Mouse (Mus musculus) CH12.LX (cell line): Measurements from ENCODE around the gene Fcna. TPM values are rescaled to one million over a fixed set of nuclear protein-coding genes. Genes with fewer than 3 reads are reported as not detected.

ENCODE experiments used
- DNase-seq: peaks from one replicate; pipeline ENCODE4 v3.0.0-alpha.2; 2013; ENCODE audit errors: extremely low read depth
- H3K27ac ChIP-seq: 2 replicates; pipeline ENCODE4 v1.5.1; 2012; ENCODE audit warnings: low read depth, mild to moderate bottlenecking, control low read depth, moderate library complexity; ENCODE audit not compliant: insufficient read depth
- H3K27me3 ChIP-seq: replicated peaks from 2 replicates; pipeline ENCODE3; 2012; ENCODE audit warnings: inconsistent platforms
- H3K36me3 ChIP-seq, 2 experiments: replicated peaks in 1 of 2; 2 replicates each; pipeline versions ENCODE3 to v1.6.1; 2012; ENCODE audit warnings: inconsistent platforms in 1 of 2, low read length in 1 of 2, mild to moderate bottlenecking in 1 of 2, mixed read lengths in 1 of 2, moderate library complexity in 1 of 2; ENCODE audit not compliant: control insufficient read depth in 1 of 2, insufficient read depth in 1 of 2
- H3K4me1 ChIP-seq, 2 experiments: 2 replicates each; pipeline ENCODE4 v1.6.1; 2012; ENCODE audit warnings: inconsistent platforms in 1 of 2, moderate library complexity in 1 of 2; ENCODE audit not compliant: insufficient read depth in 2 of 2, control insufficient read depth in 1 of 2
- H3K4me2 ChIP-seq: 2 replicates; pipeline ENCODE4 v1.6.1; 2012; ENCODE audit warnings: low read depth, mild to moderate bottlenecking, control low read depth; ENCODE audit not compliant: poor library complexity, insufficient read depth, severe bottlenecking
- H3K4me3 ChIP-seq, 3 experiments: fragments of 150-350 bp in 1 of 3; sonication (generic) in 1 of 3; replicated peaks in 1 of 3; 2 replicates each; pipeline versions ENCODE3 to v1.5.1; 2011 to 2012; ENCODE audit warnings: low read depth in 2 of 3, low read length in 2 of 3, mild to moderate bottlenecking in 2 of 3, moderate library complexity in 2 of 3, control low read depth in 1 of 3, improper control_type of control experiment in 1 of 3, inconsistent platforms in 1 of 3, mixed read lengths in 1 of 3; ENCODE audit not compliant: poor library complexity in 1 of 3
- H3K79me2 ChIP-seq: replicated peaks from 2 replicates; pipeline ENCODE4 v1.6.1; 2012; ENCODE audit warnings: mild to moderate bottlenecking, moderate library complexity; ENCODE audit not compliant: control insufficient read depth, poor library complexity, insufficient read depth, severe bottlenecking; ENCODE audit errors: extremely low read depth
- H3K9ac ChIP-seq: 2 replicates; pipeline ENCODE4 v1.6.1; 2012; ENCODE audit warnings: low read depth, mild to moderate bottlenecking, control low read depth, moderate library complexity; ENCODE audit not compliant: insufficient read depth
- H3K9me3 ChIP-seq: replicated peaks from 2 replicates; pipeline ENCODE3; 2012; ENCODE audit warnings: low read length, inconsistent platforms, mixed read lengths
- CTCF ChIP-seq, 2 experiments: IDR thresholded peaks in 1 of 2; conservative IDR thresholded peaks in 1 of 2; 2 replicates each; pipeline ENCODE4 v1.5.1; 2011 to 2012; ENCODE audit warnings: low read depth in 2 of 2, low read length in 2 of 2, improper control_type of control experiment in 1 of 2, inconsistent platforms in 1 of 2, mild to moderate bottlenecking in 1 of 2, moderate library complexity in 1 of 2
- MAX ChIP-seq: IDR thresholded peaks from 2 replicates; pipeline ENCODE4 v1.6.1; 2011; ENCODE audit warnings: low read length, improper control_type of control experiment
- MXI1 ChIP-seq: IDR thresholded peaks from 2 replicates; pipeline ENCODE4 v1.6.1; 2011; ENCODE audit warnings: mild to moderate bottlenecking, low read depth, low read length, improper control_type of control experiment
- MYC ChIP-seq: IDR thresholded peaks from 2 replicates; pipeline ENCODE4 v1.6.1; 2011; ENCODE audit warnings: low read depth, mild to moderate bottlenecking, improper control_type of control experiment, low read length
- POLR2AphosphoS2 ChIP-seq: IDR thresholded peaks from 2 replicates; pipeline ENCODE4 v1.6.1; 2011; ENCODE audit warnings: low read depth, low read length, improper control_type of control experiment
- SIN3A ChIP-seq: IDR thresholded peaks from 2 replicates; pipeline ENCODE4 v1.6.1; 2012; ENCODE audit warnings: low read length, improper control_type of control experiment, inconsistent platforms
- SMC3 ChIP-seq: IDR thresholded peaks from 2 replicates; pipeline ENCODE4 v1.6.1; 2011; ENCODE audit warnings: low read depth, low read length, improper control_type of control experiment
- dilution Hi-C: fragments of 300-500 bp; cut with MboI; formaldehyde crosslinking; loops from 2 replicates; pipeline ENCODE4 v1.14.3; 2020; ENCODE audit warnings: low sequenced_read_pairs; ENCODE audit not compliant: extremely low pct_unique_long_range_greater_than_20kb, extremely low pct_ligation_motif_present
- in situ Hi-C: fragments of 300-500 bp; cut with MboI; formaldehyde crosslinking; loops from 3 replicates; pipeline ENCODE4 v1.14.3; 2019; ENCODE audit warnings: low sequenced_read_pairs, low pct_ligation_motif_present, low pct_unique_long_range_greater_than_20kb, mixed read lengths
- polyA plus RNA-seq: library from polyadenylated mRNA; unstranded; fragments of >175 nt; gene quantifications from 2 replicates; pipeline ENCODE4 v1.2.1, GENCODE M21; 2012; ENCODE audit warnings: low read depth; ENCODE audit not compliant: insufficient read length
- total RNA-seq, 2 experiments: library from RNA; depleted of rRNA; stranded (reverse); fragments of 300-350 nt in 1 of 2; fragments of >200 nt in 1 of 2; gene quantifications; 2 replicates each; pipeline ENCODE4 v1.2.3; 2012 to 2014

The Fcna gene
- total and polyA plus RNA-seq, 3 experiments, result not detected

- Histone ChIP-seq H3K27ac (no peak overlapping the region), H3K36me3 (peaks cover 42 to 75% of the 10 kb centered on the region in 2 experiments), H3K4me3 (peak overlapping the region in 2 of 3 experiments; percentile 57 to 60), H3K9ac (no peak overlapping the region), H3K27me3 (no peaks in the 10 kb centered on the region), H3K4me2 (no peak overlapping the region), H3K9me3 (peaks cover 39% of the 10 kb centered on the region), H3K79me2 (no peaks in the 10 kb centered on the region), H3K4me1 (peaks cover 8 to 31% of the 10 kb centered on the region in 2 experiments; a peak in 3 of 4 replicates)
- in situ Hi-C loops, result no loop called here
- dilution Hi-C loops, result no loop called here
- peak; percentile 28 for DNase-seq
- TF ChIP-seq POLR2AphosphoS2 (no peak), MYC (peak; percentile 49; the same call in 1 of the 2 replicates), MAX (peak; percentile 77)
- TF ChIP-seq, all 38 proteins: peak for 2
Measured at GRCm38 (mm10) chr2:25580621-25581101, 47.2 kb downstream of the Fcna start.

GRCm38 (mm10) chr2:25579737-25580460, 47.9 kb downstream of the Fcna start:
- peak; percentile 24 for DNase-seq
- Histone ChIP-seq H3K9ac (no peak overlapping the region), H3K4me2 (no peak overlapping the region)

GRCm38 (mm10) chr2:25578796-25579736, 48.8 kb downstream of the Fcna start:
- Histone ChIP-seq H3K9ac (no peak overlapping the region), H3K27ac (no peak overlapping the region), H3K4me1 (peaks cover 9 to 35% of the 10 kb centered on the region in 2 experiments; a peak in 3 of 4 replicates), H3K36me3 (peaks cover 26 to 59% of the 10 kb centered on the region in 2 experiments), H3K79me2 (no peaks in the 10 kb centered on the region), H3K4me2 (no peak overlapping the region), H3K4me3 (peak overlapping the region in 1 of 3 experiments; percentile 19), H3K27me3 (no peaks in the 10 kb centered on the region), H3K9me3 (peaks cover 39% of the 10 kb centered on the region)
- in situ Hi-C loops, result no loop called here
- dilution Hi-C loops, result no loop called here
- DNase-seq, result no peak
- TF ChIP-seq SIN3A, result no peak

More at GRCm38 (mm10) chr2:25579737-25580460, 47.9 kb downstream of the Fcna start:
- Histone ChIP-seq H3K27ac (no peak overlapping the region), H3K4me3 (no peak overlapping the region), H3K27me3 (no peaks in the 10 kb centered on the region), H3K4me1 (peaks cover 9 to 35% of the 10 kb centered on the region in 2 experiments; a peak in 3 of 4 replicates), H3K79me2 (no peaks in the 10 kb centered on the region), H3K36me3 (peaks cover 35 to 67% of the 10 kb centered on the region in 2 experiments), H3K9me3 (peaks cover 39% of the 10 kb centered on the region)
- TF ChIP-seq MXI1 (no peak), SMC3 (peak; percentile 15; the same call in 1 of the 2 replicates), CTCF (conservative IDR thresholded peaks at IDR 0.05 in 1 of 2, IDR thresholded peaks at IDR 0.05 in 1 of 2; ENCODE audit: low read depth in 2 of 2, low read length in 2 of 2) (peak in 1 of 2 experiments; percentile 42; a peak in 2 of 4 replicates)
- dilution Hi-C loops, result no loop called here
- in situ Hi-C loops, result no loop called here
